Mouse (Mus musculus) erythroblast, embryonic 14.5 days (primary cell): Measurements from ENCODE around the gene Fgfr2.

Source experiments
- GATA1 ChIP-seq: IDR thresholded peaks from 2 replicates; pipeline ENCODE4 v1.6.1; 2012; ENCODE audit warnings: low read length, inconsistent platforms, mixed read lengths
- TAL1 ChIP-seq: IDR thresholded peaks from 3 replicates; pipeline ENCODE4 v1.6.1; 2012; ENCODE audit warnings: low read length, inconsistent platforms, mixed read lengths

GRCm38 (mm10) chr7:130307036-130307435 is 2816.1 kb downstream of the Fgfr2 start:
- no peak for TF ChIP-seq TAL1
- no peak for TF ChIP-seq GATA1
